Mouse (Mus musculus): ENCODE measurements at regions not wholly inside any gene's neighbourhood (a gene's known extent, or its start where the extent isn't known, plus 50 kb on each side); places are given as distances from the start of the nearest gene placed in this dataset.
A peak's percentile ranks its signal among the peaks of the same experiment; 100 is the strongest.
"Not testable (repeated sequence)": the region's sequence is repeated elsewhere in the genome, so short reads cannot be mapped to it uniquely, and the experiment has no call there.

- Histone ChIP-seq H3K9ac (ENCODE audit: low read depth, low read length) (no peak overlapping the region), H3K79me2 (ENCODE audit: control insufficient read depth, insufficient read depth, low read length) (no peaks in the 10 kb centered on the region), H3K27ac (replicated peaks; ENCODE audit: insufficient read depth, low read depth, low read length) (peak overlapping the region; percentile 65), H3K36me3 (ENCODE audit: control insufficient read depth, insufficient read depth, low read length) (no peaks in the 10 kb centered on the region), H3K27me3 (ENCODE audit: control insufficient read depth, insufficient read depth, low read length) (no peaks in the 10 kb centered on the region), H3K4me1 (ENCODE audit: control insufficient read depth, insufficient read depth, low read length) (peaks cover 18% of the 10 kb centered on the region), H3K4me3 (ENCODE audit: insufficient read depth, low read depth, low read length) (no peak overlapping the region)
- no peak for TF ChIP-seq POLR2A (IDR thresholded peaks at IDR 0.05; ENCODE audit: extremely low read depth, insufficient read depth, low read length)
- TF ChIP-seq CTCF (IDR thresholded peaks at IDR 0.05; ENCODE audit: low read depth, low read length): no peak
- DNase-seq (ENCODE audit: extremely low read depth, low read depth, low spot score): peak; percentile 53
- WGBS: 86% methylated on average over 1 of the region's 1 CpGs
These were observed 70.3 kb upstream of the Tbl1xr1 start for GRCm38 (mm10) chr3:22006113-22006512.

DNA sequence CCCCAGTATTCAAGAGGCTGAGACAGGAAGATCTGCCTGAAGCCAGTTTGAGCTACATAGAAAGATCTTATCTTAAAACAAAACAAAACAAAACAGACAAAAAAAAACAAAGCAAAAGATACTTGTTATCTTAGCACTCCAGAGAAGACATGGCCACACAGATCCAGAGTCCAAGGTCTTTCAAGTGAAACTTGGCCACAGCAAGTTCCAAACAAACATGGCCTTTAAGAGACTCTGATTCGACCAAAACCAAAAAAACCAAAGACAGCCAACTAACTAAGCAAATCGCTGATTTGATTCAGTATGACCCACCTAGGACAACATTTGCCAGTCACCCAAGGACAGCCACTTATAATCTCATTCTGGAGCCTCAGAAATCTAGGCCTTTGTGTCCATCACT lies 69.8 kb upstream of the Tbl1xr1 start:
- Histone ChIP-seq H3K36me3 (ENCODE audit: control insufficient read depth, insufficient read depth, low read length) (no peaks in the 10 kb centered on the region), H3K27me3 (ENCODE audit: control insufficient read depth, insufficient read depth, low read length) (no peaks in the 10 kb centered on the region), H3K9ac (ENCODE audit: low read depth, low read length) (no peak overlapping the region), H3K4me3 (ENCODE audit: insufficient read depth, low read depth, low read length) (no peak overlapping the region), H3K79me2 (ENCODE audit: control insufficient read depth, insufficient read depth, low read length) (no peaks in the 10 kb centered on the region), H3K27ac (replicated peaks; ENCODE audit: insufficient read depth, low read depth, low read length) (peak overlapping the region; percentile 48), H3K4me1 (ENCODE audit: control insufficient read depth, insufficient read depth, low read length) (peaks cover 18% of the 10 kb centered on the region)
- WGBS: 11% methylated on average over 2 of the region's 2 CpGs
- peak; percentile 95 for DNase-seq (ENCODE audit: extremely low read depth, low read depth, low spot score)
- TF ChIP-seq CTCF (IDR thresholded peaks at IDR 0.05; ENCODE audit: low read depth, low read length): no peak
- TF ChIP-seq POLR2A (IDR thresholded peaks at IDR 0.05; ENCODE audit: extremely low read depth, insufficient read depth, low read length): no peak

- WGBS: 71% methylated on average over 5 of the region's 5 CpGs
- H3K27ac ChIP-seq (replicated peaks; ENCODE audit: insufficient read depth, low read depth, low read length): no peak overlapping the region
These were observed 68.7 kb upstream of the Tbl1xr1 start for GRCm38 (mm10) chr3:22007736-22008135.

GRCm38 (mm10) chr3:22008432-22008831 lies 68.0 kb upstream of the Tbl1xr1 start:
- H3K79me2 ChIP-seq (ENCODE audit: control insufficient read depth, insufficient read depth, low read length): no peaks in the 10 kb centered on the region

More at GRCm38 (mm10) chr3:22007736-22008135, 68.7 kb upstream of the Tbl1xr1 start:
- TF ChIP-seq POLR2A (IDR thresholded peaks at IDR 0.05; ENCODE audit: extremely low read depth, insufficient read depth, low read length) (no peak), CTCF (IDR thresholded peaks at IDR 0.05; ENCODE audit: low read depth, low read length) (no peak)
- no peaks in the 10 kb centered on the region for H3K27me3 ChIP-seq (ENCODE audit: control insufficient read depth, insufficient read depth, low read length)
- no peaks in the 10 kb centered on the region for H3K36me3 ChIP-seq (ENCODE audit: control insufficient read depth, insufficient read depth, low read length)
- DNase-seq (ENCODE audit: extremely low read depth, low read depth, low spot score): peak; percentile 60
- peaks cover 18% of the 10 kb centered on the region for H3K4me1 ChIP-seq (ENCODE audit: control insufficient read depth, insufficient read depth, low read length)
- H3K9ac ChIP-seq (ENCODE audit: low read depth, low read length): no peak overlapping the region
- no peaks in the 10 kb centered on the region for H3K79me2 ChIP-seq (ENCODE audit: control insufficient read depth, insufficient read depth, low read length)
- H3K4me3 ChIP-seq (ENCODE audit: insufficient read depth, low read depth, low read length): no peak overlapping the region

DNA sequence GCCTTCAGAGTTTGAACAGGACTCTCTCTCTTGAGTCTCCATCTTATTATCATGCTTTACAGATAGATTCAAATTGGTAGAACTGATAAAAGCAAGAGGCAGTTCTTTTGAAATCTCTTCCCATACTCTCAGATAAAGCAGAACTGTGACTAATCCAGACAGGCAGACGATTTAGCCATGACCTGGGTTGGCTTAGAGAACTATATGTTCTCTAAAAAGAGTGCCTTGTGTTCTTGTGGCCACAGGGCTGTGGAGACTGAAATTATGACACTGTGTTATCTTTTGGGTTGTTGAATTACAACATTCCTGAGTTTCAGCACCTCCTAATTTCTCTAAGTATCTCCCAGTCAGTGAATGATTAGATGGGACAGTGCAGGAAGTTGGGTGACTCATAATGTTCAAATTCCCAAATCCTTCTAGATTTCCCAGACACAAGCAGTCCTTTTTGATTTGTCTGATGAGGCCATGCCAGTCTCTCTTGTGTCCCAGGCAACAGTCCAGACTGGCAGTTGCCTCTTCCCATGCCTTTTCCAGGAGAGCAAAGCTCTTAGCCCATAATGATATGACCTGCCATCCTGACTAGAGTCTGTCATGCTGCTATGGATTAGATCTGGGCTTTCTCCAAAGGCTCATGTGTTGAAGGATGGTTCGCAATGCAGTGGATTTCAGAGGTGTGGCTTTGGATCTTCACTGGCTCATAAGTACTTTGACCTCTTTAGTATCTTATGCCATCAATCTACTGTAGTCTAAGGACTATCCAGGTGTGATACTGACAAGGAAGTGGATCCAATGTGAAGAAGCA lies 66.4 kb upstream of the Tbl1xr1 start:
- no peaks in the 10 kb centered on the region for H3K36me3 ChIP-seq (ENCODE audit: control insufficient read depth, insufficient read depth, low read length)
- 82% methylated on average over 2 of the region's 2 CpGs for WGBS
- no peak for DNase-seq (ENCODE audit: extremely low read depth, low read depth, low spot score)
- H3K27me3 ChIP-seq (ENCODE audit: control insufficient read depth, insufficient read depth, low read length): no peaks in the 10 kb centered on the region
- peaks cover 18% of the 10 kb centered on the region for H3K4me1 ChIP-seq (ENCODE audit: control insufficient read depth, insufficient read depth, low read length)
- TF ChIP-seq POLR2A (IDR thresholded peaks at IDR 0.05; ENCODE audit: extremely low read depth, insufficient read depth, low read length) (no peak), CTCF (IDR thresholded peaks at IDR 0.05; ENCODE audit: low read depth, low read length) (no peak)
- H3K79me2 ChIP-seq (ENCODE audit: control insufficient read depth, insufficient read depth, low read length): no peaks in the 10 kb centered on the region
- H3K27ac ChIP-seq (replicated peaks; ENCODE audit: insufficient read depth, low read depth, low read length): no peak overlapping the region
- H3K9ac ChIP-seq (ENCODE audit: low read depth, low read length): no peak overlapping the region
- H3K4me3 ChIP-seq (ENCODE audit: insufficient read depth, low read depth, low read length): no peak overlapping the region

More at GRCm38 (mm10) chr3:22008432-22008831, 68.0 kb upstream of the Tbl1xr1 start:
- H3K27me3 ChIP-seq (ENCODE audit: control insufficient read depth, insufficient read depth, low read length): no peaks in the 10 kb centered on the region
- 57% methylated on average over 5 of the region's 5 CpGs for WGBS
- H3K36me3 ChIP-seq (ENCODE audit: control insufficient read depth, insufficient read depth, low read length): no peaks in the 10 kb centered on the region
- DNase-seq (ENCODE audit: extremely low read depth, low read depth, low spot score): peak; percentile 69
- H3K4me1 ChIP-seq (ENCODE audit: control insufficient read depth, insufficient read depth, low read length): peaks cover 18% of the 10 kb centered on the region
- no peak for TF ChIP-seq POLR2A (IDR thresholded peaks at IDR 0.05; ENCODE audit: extremely low read depth, insufficient read depth, low read length)
- TF ChIP-seq CTCF (IDR thresholded peaks at IDR 0.05; ENCODE audit: low read depth, low read length): no peak
- 0 out of 2 replicates have a peak overlapping the region, but pooled peaks have one; percentile 10 for H3K27ac ChIP-seq (replicated peaks; ENCODE audit: insufficient read depth, low read depth, low read length)
- H3K9ac ChIP-seq (ENCODE audit: low read depth, low read length): no peak overlapping the region
- H3K4me3 ChIP-seq (ENCODE audit: insufficient read depth, low read depth, low read length): no peak overlapping the region

GRCm38 (mm10) chr3:22010700-22010991 lies 65.8 kb upstream of the Tbl1xr1 start:
- DNase-seq (ENCODE audit: extremely low read depth, low read depth, low spot score); H3K9ac ChIP-seq (ENCODE audit: low read depth, low read length); H3K27me3 ChIP-seq (ENCODE audit: control insufficient read depth, insufficient read depth, low read length); H3K27ac ChIP-seq (replicated peaks; ENCODE audit: insufficient read depth, low read depth, low read length); H3K4me3 ChIP-seq (ENCODE audit: insufficient read depth, low read depth, low read length); H3K79me2 ChIP-seq (ENCODE audit: control insufficient read depth, insufficient read depth, low read length); H3K36me3 ChIP-seq (ENCODE audit: control insufficient read depth, insufficient read depth, low read length): not testable (repeated sequence)
- peaks cover 18% of the 10 kb centered on the region for H3K4me1 ChIP-seq (ENCODE audit: control insufficient read depth, insufficient read depth, low read length)
